Mouse (Mus musculus): ENCODE measurements around the gene Ndufv3. TPM values are rescaled to one million over a fixed set of nuclear protein-coding genes. Genes with fewer than 3 reads are reported as not detected.
A peak's percentile ranks its signal among the peaks of the same experiment; 100 is the strongest.

Gene Ndufv3
- 213 and 215 TPM in 2 replicates for polyA plus RNA-seq (2015; fragmentation: Nextera tagmentation; extraction: Ambion mirVana)

DNA sequence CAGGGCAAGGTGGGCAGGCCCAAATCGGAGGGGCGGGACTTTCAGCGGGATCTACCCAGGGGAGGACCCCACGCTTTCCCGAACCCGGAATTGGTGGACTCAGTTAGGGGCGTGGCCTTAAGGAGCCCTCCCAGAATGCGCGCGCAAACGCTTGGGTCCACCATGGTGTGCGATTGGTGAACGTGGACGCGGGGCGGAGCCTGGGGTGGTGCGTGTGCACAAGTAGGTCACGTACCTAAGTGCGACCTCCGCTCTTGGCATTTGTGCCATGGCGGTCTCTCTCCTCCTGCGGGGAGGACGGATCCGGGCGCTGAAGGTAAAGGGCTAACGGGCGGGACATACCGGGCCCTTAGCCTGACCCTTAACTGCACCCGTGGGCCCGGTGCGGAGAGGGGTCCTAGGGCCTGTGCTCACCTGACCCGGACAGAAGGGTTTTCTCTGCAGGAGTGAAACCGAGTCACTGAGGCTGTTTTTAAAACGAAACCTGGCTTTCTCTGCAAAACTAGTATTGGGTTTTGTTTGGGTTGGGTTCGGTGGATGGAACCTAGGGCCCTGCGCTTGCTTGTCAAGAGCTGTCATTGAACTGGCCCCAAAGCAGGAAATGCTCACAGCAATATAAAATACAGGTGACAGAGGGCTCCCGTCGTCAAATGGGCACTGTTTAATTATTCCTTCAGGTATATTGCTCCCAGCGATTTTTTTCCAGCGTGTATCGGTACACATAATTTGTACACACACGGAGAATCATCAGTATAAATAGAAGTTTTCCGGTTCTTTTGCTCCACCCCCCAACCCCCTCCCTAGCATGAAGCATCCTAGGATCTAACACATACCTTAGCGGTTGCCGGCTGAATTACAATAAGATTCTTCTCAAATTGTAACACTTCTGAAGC, at the start of gene Ndufv3, which contains the start of gene Wdr4:
TSS of gene Ndufv3 (plus strand) at position 170 of the 893 bp plus-strand sequence.
TSS of gene Wdr4 (minus strand) at position 35 of the 893 bp plus-strand sequence.
- Histone ChIP-seq H3K4me2 (ENCODE audit: low read depth, low read length) (peak within 1 kb of the TSS; percentile 78), H3K4me3 (ENCODE audit: low read depth, low read length) (peak within 1 kb of the TSS; percentile 67), H3K4me1 (ENCODE audit: insufficient read depth) (peaks cover 7% of the 10 kb centered on the region), H3K27me3 (ENCODE audit: insufficient read depth, low read length) (no peaks in the 10 kb centered on the region), H3K27ac (ENCODE audit: low read depth) (peak within 1 kb of the TSS; percentile 82), H3K36me3 (replicated peaks; ENCODE audit: insufficient read depth, low read length) (peaks cover 13% of the 10 kb centered on the region), H3K9ac (replicated peaks) (peak within 1 kb of the TSS; percentile 77), H3K9me3 (ENCODE audit: low read length) (no peaks in the 10 kb centered on the region)
- ATAC-seq (peak; percentile 99), DNase-seq (peak; percentile 99)
- TF ChIP-seq CTCF (IDR thresholded peaks at IDR 0.05; ENCODE audit: low read depth) (no peak), EP300 (IDR thresholded peaks at IDR 0.05; ENCODE audit: low read depth) (no peak)
- WGBS (ENCODE audit: insufficient replicate concordance), result under 1% methylated on average over 45 of the region's 45 CpGs

DNA sequence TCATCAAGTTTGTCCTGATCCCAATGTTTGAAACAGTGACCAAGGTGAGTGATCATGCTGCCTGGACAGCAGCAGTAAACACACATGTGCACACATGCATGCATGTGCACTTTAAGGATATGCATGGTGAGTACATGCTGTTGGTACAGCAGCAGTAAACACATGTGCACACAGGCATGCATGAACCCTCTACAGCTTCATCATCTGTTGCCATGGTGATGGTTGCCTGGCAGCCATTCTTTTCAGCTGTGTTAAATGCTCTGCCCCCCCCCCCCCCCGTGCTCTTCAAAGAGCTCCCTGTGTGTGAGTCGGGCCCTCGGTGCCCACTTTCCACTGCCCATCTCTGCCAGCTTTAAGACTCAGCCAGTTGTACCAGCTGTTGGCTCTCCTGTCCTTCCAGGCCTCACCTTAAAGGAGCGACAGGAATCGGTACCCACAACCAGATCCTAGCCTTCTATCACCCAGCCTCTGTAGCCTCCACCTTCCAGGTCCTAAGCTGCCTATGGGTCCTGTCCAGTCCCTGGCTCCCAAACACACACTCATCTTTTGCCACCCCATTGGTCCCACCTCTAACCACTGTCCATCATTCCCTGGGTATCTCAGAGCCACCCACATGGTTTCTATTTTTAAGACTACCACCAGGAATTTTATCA, 49.0 kb upstream of the Ndufv3 start:
- DNase-seq (no peak), ATAC-seq (no peak)
- 79% methylated on average over 5 of the region's 5 CpGs for WGBS (ENCODE audit: insufficient replicate concordance)
- Histone ChIP-seq H3K4me1 (ENCODE audit: insufficient read depth) (no peaks in the 10 kb centered on the region), H3K36me3 (replicated peaks; ENCODE audit: insufficient read depth, low read length) (no peaks in the 10 kb centered on the region; the same call in 1 of the 2 replicates), H3K9me3 (ENCODE audit: low read length) (no peaks in the 10 kb centered on the region), H3K27ac (ENCODE audit: low read depth) (no peak overlapping the region), H3K4me2 (ENCODE audit: low read depth, low read length) (no peak overlapping the region), H3K4me3 (ENCODE audit: low read depth, low read length) (no peak overlapping the region), H3K9ac (replicated peaks) (no peak overlapping the region), H3K27me3 (ENCODE audit: insufficient read depth, low read length) (no peaks in the 10 kb centered on the region)
- no peak for TF ChIP-seq CTCF (IDR thresholded peaks at IDR 0.05; ENCODE audit: low read depth)
- TF ChIP-seq EP300 (IDR thresholded peaks at IDR 0.05; ENCODE audit: low read depth), result no peak

DNA sequence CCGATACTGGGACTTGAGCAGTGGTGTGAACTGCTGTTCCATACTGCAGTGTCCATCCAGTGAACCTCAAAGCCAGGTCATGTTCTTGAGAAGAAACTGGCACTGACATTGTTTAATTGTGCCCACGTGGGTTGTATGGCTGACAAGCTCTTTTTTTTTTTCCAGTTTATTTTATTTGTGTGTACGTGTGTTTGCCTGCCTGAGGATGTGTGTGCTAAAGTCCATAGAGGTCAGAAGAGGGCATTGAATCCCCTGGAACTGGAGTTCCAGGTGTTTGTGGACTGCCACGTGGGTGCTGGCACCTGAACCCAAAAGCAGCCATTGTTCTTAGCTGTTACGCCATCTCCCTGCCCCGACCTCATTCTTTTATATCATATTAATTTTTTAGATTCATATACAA, 45.5 kb upstream of the Ndufv3 start:
- 0 out of 2 replicates have a peak overlapping the region, but pooled peaks have one; percentile 35 for H3K27ac ChIP-seq (ENCODE audit: low read depth)
- no peak overlapping the region for H3K4me2 ChIP-seq (ENCODE audit: low read depth, low read length)
- no peaks in the 10 kb centered on the region for H3K36me3 ChIP-seq (replicated peaks; ENCODE audit: insufficient read depth, low read length)
- H3K4me3 ChIP-seq (ENCODE audit: low read depth, low read length), result no peak overlapping the region
- TF ChIP-seq CTCF (IDR thresholded peaks at IDR 0.05; ENCODE audit: low read depth), result no peak
- TF ChIP-seq EP300 (IDR thresholded peaks at IDR 0.05; ENCODE audit: low read depth), result peak; percentile 62
- no peaks in the 10 kb centered on the region for H3K27me3 ChIP-seq (ENCODE audit: insufficient read depth, low read length)
- no peak overlapping the region for H3K9ac ChIP-seq (replicated peaks)
- peak; percentile 33 for DNase-seq
- ATAC-seq, result peak; percentile 90
- H3K4me1 ChIP-seq (ENCODE audit: insufficient read depth), result peaks cover 6% of the 10 kb centered on the region
- H3K9me3 ChIP-seq (ENCODE audit: low read length), result no peaks in the 10 kb centered on the region
- 60% methylated on average over 6 of the region's 6 CpGs for WGBS (ENCODE audit: insufficient replicate concordance)

DNA sequence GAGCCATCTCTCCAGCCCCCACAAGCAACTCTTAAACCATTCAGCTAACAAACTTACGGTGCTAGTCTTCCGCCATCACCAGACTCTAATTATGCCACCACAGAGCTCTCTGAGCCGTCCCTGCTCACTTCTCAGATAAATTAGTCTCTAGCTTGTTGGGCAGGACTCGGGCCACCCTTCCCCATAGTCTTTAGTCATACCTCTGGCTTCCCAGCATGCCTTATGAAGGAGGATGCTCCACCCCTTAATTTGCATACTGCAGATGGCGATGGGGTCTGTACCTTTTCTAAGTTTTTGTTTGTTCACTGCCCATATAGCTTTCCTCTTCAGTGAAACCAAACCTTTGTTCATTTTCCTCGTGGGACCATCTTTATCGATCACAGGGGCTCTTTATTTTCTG, 41.3 kb upstream of the Ndufv3 start:
- WGBS (ENCODE audit: insufficient replicate concordance), result 70% methylated on average over 7 of the region's 7 CpGs
- no peaks in the 10 kb centered on the region for H3K9me3 ChIP-seq (ENCODE audit: low read length)
- TF ChIP-seq CTCF (IDR thresholded peaks at IDR 0.05; ENCODE audit: low read depth) (no peak), EP300 (IDR thresholded peaks at IDR 0.05; ENCODE audit: low read depth) (no peak)
- no peak overlapping the region for H3K4me2 ChIP-seq (ENCODE audit: low read depth, low read length)
- no peaks in the 10 kb centered on the region for H3K36me3 ChIP-seq (replicated peaks; ENCODE audit: insufficient read depth, low read length)
- H3K27ac ChIP-seq (ENCODE audit: low read depth), result no peak overlapping the region
- DNase-seq (no peak), ATAC-seq (no peak)
- no peak overlapping the region for H3K9ac ChIP-seq (replicated peaks)
- H3K4me1 ChIP-seq (ENCODE audit: insufficient read depth), result peaks cover 10% of the 10 kb centered on the region
- H3K27me3 ChIP-seq (ENCODE audit: insufficient read depth, low read length), result no peaks in the 10 kb centered on the region
- H3K4me3 ChIP-seq (ENCODE audit: low read depth, low read length), result no peak overlapping the region

DNA sequence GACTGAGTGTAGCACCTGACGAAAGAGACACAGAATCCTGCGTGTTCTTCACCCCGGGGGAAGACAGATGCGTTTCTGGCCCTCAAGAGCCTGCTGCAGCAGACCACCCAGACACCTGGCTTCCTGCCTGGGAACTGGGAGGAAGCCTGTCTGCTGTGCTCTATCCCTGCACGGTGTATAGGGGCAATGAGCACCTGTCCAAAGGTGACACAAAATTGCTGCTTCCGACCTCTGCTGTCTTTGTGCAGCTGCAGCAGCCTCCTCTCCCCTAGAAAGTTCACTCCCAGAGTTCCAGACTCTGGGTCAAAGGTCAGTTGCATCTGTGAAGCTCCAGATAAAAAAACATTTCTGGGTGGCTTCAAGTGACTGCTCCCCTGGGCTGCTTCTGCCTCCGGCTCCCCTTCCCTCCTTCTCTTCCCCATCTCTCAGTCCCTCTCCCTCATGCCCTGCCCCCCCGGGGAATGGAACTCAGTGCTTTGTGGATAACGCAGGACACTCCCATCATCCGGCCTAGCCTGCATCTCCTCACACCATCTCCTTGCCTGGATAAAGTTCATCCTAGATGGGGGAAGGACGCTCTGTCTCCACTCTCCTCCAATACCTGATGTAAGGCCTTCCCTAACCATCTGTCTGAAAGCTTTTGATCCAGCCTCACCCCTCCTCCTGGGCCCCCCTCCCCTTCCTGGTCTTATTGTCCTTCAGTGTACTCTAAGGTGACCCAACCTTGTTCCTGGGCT, 40.6 kb upstream of the Ndufv3 start:
- peak overlapping the region; percentile 11; the same call in 1 of the 2 replicates for H3K27ac ChIP-seq (ENCODE audit: low read depth)
- no peak overlapping the region for H3K4me2 ChIP-seq (ENCODE audit: low read depth, low read length)
- 62% methylated on average over 11 of the region's 11 CpGs for WGBS (ENCODE audit: insufficient replicate concordance)
- no peaks in the 10 kb centered on the region for H3K9me3 ChIP-seq (ENCODE audit: low read length)
- DNase-seq, result no peak
- H3K4me1 ChIP-seq (ENCODE audit: insufficient read depth), result peaks cover 10% of the 10 kb centered on the region
- TF ChIP-seq EP300 (IDR thresholded peaks at IDR 0.05; ENCODE audit: low read depth), result no peak
- no peak for TF ChIP-seq CTCF (IDR thresholded peaks at IDR 0.05; ENCODE audit: low read depth)
- H3K9ac ChIP-seq (replicated peaks), result no peak overlapping the region
- no peaks in the 10 kb centered on the region for H3K27me3 ChIP-seq (ENCODE audit: insufficient read depth, low read length)
- ATAC-seq, result peak; percentile 55; the same call in 1 of the 2 replicates
- H3K4me3 ChIP-seq (ENCODE audit: low read depth, low read length), result no peak overlapping the region
- H3K36me3 ChIP-seq (replicated peaks; ENCODE audit: insufficient read depth, low read length), result no peaks in the 10 kb centered on the region
